Mouse (Mus musculus): ENCODE results near the gene Ttyh3.

The Ttyh3 gene

GRCm38 (mm10) chr5:140624961-140625360, 23.9 kb downstream of the Ttyh3 start:
- DNase-seq, result no peak

DNA sequence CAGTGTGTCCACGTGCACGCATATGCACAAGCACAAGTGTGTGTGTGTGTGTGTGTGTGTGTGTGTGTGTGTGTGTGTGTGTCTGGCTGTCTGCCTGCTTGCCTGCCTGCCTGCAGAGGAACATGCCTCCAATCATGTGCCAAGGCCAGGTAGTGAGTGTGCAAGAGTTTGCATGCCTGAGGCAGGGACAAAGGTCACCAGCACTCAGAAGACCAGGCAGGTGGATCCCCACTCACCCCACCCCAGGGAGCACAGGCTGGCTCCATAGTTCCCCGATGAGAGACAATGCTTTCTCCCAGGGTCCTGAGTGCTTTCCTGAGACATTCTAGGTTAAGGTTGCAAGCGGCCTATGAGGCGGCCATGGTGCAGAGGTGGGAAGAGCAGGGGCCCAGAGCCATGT, 24.6 kb downstream of the Ttyh3 start:
- no peak for DNase-seq

GRCm38 (mm10) chr5:140623791-140624190, 25.0 kb downstream of the Ttyh3 start:
- no peak for DNase-seq

GRCm38 (mm10) chr5:140622978-140623670, 25.7 kb downstream of the Ttyh3 start:
- no peak for DNase-seq

- DNase-seq, result no peak
Measured at GRCm38 (mm10) chr5:140621517-140621916, 27.3 kb downstream of the Ttyh3 start.

- no peak for DNase-seq
Measured at GRCm38 (mm10) chr5:140621092-140621491, 27.7 kb downstream of the Ttyh3 start.

GRCm38 (mm10) chr5:140619895-140620736, 28.7 kb downstream of the Ttyh3 start:
- DNase-seq, result no peak

- peak; percentile 89 for DNase-seq
Measured at GRCm38 (mm10) chr5:140619151-140619771, 29.6 kb downstream of the Ttyh3 start.

DNA sequence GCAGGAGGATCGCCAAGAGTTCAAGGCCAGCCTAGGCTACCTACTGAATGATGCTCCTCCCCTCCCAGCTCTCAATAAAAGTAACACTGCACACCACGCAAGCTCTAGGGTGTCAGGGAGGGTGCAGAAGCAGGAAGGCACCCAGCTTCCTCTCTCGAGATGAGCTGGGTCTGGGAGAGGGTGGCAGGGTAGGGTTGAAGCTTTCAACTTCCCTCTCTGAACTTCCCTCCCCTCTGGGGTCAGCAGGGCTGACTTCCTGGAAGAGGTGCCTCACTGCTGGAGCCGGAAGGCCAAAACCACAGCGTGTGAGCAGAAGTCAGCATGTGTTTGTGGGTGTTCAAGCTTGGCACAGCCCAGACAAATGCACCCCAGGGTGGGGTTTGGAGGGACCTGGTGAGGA, 31.1 kb downstream of the Ttyh3 start:
- peak; percentile 73 for DNase-seq

DNA sequence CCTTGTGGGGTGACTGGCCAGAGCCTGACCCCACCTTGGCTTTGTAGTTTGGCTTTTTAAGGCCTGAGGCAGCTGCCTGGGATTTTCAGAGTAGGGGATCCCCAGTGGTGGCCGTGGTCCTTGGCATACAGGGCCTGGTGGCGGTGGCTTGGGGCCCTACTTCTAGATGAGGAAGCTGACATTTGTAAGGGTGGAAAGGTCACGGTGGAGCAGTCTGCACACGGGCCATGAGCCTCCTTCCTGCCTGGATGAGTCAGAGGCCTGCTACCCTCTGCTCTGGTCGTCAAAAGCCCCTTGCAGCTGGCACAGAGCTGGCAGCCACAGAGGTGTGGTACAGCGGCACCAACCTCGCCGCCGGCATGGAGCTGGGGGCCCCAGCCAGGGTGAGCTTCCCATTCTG, 32.1 kb downstream of the Ttyh3 start:
- DNase-seq, result peak; percentile 56

DNA sequence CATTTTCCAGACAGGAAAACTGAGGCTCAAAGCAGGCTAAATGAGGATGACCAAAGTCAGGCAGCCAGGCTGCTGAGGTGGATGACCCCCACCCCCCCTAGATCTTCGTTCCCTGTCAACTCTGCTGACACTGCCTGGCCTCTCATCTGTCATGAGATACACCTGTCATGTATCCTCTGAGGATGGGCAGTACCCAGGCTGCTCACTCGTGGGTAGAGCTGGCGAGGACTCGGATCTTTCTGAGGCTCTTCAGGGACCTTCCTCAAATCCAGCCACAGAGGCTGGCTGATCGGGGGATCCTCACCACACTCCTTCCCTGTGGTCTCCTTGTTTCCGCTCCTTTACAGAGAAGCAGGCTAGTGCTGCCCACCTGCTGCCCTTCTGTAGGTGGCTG, 32.7 kb downstream of the Ttyh3 start:
- DNase-seq, result no peak

DNA sequence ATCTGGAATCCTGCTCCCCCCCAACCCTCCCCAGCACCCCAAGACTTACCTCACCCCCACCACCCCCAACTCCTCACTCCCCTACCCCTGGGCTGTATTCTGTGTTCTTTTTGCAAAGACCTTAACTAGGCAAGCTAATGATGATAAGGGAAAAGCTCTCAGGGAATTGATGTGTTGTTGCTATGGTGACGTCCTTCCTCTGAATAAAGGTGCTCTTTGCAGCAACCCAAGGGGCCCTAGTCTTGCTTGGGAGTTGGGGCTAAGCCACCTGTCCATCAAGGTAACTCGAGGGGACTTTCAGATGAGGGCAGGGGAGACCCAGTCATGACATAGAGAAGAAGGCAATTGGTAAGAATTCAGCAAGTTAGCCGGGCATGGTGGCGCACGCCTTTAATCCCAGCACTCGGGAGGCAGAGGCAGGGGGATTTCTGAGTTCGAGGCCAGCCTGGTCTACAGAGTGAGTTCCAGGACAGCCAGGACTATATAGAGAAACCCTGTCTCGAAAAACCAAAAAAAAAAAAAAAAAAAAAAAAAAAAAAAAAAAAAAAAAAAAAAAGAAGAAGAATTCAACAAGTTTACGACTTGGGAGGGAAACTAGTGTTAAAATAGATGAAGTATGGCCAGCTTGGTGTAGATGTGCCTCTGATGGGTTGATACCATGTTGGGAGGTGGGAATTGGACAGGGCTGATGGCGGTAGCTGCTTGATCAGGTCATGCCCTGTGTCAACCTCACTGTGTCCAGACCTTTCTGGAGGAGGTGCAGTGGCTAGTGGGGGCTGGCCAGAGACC, 33.3 kb downstream of the Ttyh3 start:
- DNase-seq, result no peak

GRCm38 (mm10) chr5:140614837-140615236, 34.0 kb downstream of the Ttyh3 start:
- DNase-seq, result no peak

GRCm38 (mm10) chr5:140614141-140614540, 34.7 kb downstream of the Ttyh3 start:
- DNase-seq, result no peak

DNA sequence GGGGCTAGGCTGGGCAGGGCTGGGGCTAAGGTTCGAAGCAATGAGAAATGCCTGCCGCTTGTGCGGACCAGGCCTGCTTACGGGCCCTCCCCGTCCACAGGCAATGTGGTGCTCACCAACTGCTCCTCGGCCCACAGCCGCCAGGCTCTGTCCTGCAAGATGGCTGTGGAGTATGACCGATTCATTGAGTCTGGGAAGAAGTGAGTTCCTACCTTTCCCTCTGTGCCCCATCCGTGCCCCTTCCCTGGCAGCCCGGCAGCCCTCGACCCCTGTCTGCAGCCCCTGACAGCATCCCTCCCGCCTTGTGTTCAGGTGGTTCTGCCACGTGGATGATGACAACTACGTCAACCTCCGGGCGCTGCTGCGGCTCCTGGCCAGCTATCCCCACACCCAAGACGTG, 36.6 kb downstream of the Ttyh3 start:
- DNase-seq, result no peak

DNA sequence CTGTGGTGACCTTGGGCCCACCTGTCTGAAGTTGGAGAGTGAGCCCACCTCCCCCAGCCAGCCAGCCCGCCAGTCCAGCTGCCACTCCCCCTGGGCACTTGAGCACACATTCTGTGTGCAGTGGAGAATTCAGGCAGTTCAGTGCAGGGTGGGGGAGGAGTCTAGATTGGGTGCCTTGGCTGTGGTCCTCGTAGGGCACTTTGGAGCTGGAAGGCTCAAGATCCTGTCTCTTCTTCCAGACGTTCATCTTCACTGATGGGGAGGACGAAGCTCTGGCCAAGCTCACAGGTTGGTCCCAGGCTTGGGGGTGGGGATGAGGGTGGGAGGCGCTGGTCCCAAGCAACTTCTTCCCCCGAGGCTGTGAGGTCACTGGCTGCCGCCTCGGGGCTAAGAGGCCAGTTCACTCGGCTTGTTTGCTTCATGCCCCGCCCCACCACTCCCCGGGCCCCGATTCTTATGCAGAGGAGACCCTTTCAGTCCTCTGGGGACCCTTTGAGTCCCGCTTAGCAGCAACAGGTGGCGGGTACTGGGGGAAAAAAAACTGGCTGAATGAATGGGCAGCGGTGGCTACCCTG, 37.1 kb downstream of the Ttyh3 start:
- DNase-seq, result no peak

GRCm38 (mm10) chr5:140611021-140611583, 37.7 kb downstream of the Ttyh3 start:
- DNase-seq, result no peak

GRCm38 (mm10) chr5:140610273-140611011, 38.4 kb downstream of the Ttyh3 start:
- peak; percentile 60 for DNase-seq

DNA sequence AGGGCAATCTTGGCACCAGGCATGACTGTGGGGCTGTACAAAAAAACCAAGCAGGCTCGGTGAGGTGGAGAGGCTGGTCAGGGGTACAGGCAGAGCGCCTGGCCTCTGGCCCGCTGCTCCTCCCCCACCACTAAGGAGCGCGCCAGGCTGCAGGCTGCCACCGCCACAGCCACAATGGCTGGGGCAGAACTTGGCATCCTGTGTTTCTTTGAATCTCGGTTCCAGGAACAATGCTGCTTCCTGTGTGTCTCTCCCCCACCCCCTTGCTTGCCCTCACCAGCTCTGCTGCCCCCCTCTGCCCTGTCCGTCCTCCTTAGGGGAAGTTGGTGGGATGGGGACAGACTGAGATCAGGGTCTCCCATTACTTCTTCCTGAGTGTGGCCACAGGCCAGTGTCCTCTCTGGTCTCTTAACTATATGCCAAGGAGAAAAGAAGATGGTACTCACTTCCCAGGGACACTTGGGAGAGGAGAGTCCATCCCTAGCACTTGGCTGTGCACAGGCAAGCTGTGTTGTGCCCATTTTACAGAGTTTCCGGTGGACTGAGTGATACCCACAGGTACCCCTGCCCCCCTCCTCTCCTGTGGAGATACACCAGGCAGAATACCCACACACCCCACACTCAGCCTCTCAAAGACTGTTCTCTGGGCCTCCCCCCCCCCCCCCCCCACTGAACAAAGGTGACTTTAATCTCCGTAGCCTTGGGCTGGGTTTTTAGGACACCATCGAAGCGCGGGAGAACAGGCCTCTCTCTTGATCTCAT, 39.1 kb downstream of the Ttyh3 start:
- DNase-seq, result peak; percentile 55

DNA sequence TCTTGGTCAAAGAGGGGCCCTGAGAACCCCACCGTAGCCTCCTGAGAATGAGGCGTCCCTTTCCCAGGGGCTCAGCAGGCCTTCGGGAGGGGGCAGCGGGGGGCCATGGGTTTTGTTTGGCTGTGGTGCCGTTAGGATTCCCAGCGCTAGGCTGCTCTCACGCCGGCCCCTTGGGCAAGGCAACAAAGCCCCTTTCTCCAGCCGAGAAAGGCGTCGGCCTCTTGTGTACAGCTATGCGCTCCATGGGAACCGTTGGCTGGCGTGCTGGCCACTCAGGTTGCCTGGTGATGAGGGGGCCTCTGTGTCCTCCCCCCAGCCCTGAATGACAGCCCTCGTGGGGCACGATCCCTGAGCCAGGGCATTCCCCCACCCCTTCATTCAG, 40.2 kb downstream of the Ttyh3 start:
- DNase-seq, result no peak
